18 mouse cellular contexts compared by ENCODE assay signal in the genomic region with DNA sequence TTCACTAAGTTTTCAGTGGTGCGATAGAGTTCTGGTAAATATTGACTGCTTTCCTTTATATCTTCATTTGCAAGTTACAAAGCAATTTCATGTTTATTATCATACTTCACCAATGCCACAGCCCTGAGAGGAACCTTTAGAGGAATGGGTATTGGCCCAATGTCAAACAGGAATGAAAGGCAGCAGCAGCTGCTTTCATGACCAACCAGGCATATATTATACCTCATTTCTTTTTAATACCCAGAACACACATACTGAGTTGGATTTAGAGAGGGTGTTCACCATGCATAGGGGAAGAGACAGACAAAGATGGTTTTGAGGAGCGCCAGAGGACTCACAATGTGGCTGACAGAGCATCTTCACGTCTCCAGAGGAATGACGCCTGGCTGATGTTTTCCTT.
"Had no signal": no experiment of that assay in that cellular context is flagged by ENCODE, and none has a peak within 500 bp of the region (broad histone marks: within the 10 kb centered on the region; RNA-seq: fewer than 3 reads in every experiment).

No protein-coding gene starts in this region.

- H3K4me1 ChIP-seq: neural tube, embryonic 12.5 days had no signal

- H3K9me3 ChIP-seq: limb, embryonic 15.5 days; midbrain, embryonic 13.5 days; neural tube, embryonic 12.5 days had no signal

- H3K9ac ChIP-seq: limb, embryonic 15.5 days; liver, embryonic 14.5 days; liver, postnatal 0 days; lung, embryonic 14.5 days; midbrain, embryonic 13.5 days; neural tube, embryonic 12.5 days had no signal

- H3K27ac ChIP-seq: kidney, postnatal 0 days; layer of hippocampus, adult 2 months; limb, embryonic 15.5 days; liver, embryonic 14.5 days; macrophage; midbrain, embryonic 13.5 days; neural tube, embryonic 12.5 days had no signal

- H3K4me2 ChIP-seq: limb, embryonic 15.5 days; liver, embryonic 11.5 days; lung, embryonic 14.5 days had no signal

- ATAC-seq: intestine, postnatal 0 days; liver, postnatal 0 days; lung, postnatal 0 days had no signal

- H3K27me3 ChIP-seq: limb, embryonic 15.5 days; neural tube, embryonic 12.5 days had no signal

- H3K4me3 ChIP-seq: limb, embryonic 15.5 days; midbrain, embryonic 13.5 days; neural tube, embryonic 12.5 days had no signal

- H3K36me3 ChIP-seq: limb, embryonic 15.5 days; midbrain, embryonic 13.5 days; neural tube, embryonic 12.5 days had no signal

- DNase-seq: kidney, adult 2 months; kidney, postnatal 25 days; layer of hippocampus, adult 9-11 months; layer of hippocampus, postnatal 36 days; liver, postnatal 0 days; lung, embryonic 14.5 days; thymus, adult 18-20 months; thymus, postnatal 36 days had no signal
